Mouse (Mus musculus) neutrophil, adult 5-6 weeks (primary cell): ENCODE measurements around the gene Zcchc13. TPM values are rescaled to one million over a fixed set of nuclear protein-coding genes. Genes with fewer than 3 reads are reported as not detected.
A peak's percentile ranks its signal among the peaks of the same experiment; 100 is the strongest.

ENCODE experiments used
- ATAC-seq: fragments of 151-379, 151-347 bp; 2 replicates; pipeline ENCODE4 v1.8.0; 2017; ENCODE audit warnings: mild to moderate bottlenecking, moderate TSS enrichment; ENCODE audit not compliant: insufficient number of reproducible peaks, poor library complexity, low FRiP score, severe bottlenecking; ENCODE audit errors: extremely low read depth
- total RNA-seq: library from RNA; stranded (forward); fragments of 200-1000 nt; gene quantifications from 2 replicates; pipeline ENCODE4 v1.2.3, GENCODE M21; 2017

Zcchc13 gene
- not detected in 2 replicates for total RNA-seq

GRCm38 (mm10) chrX:103630303-103630702 is at the start of gene Zcchc13:
Gene Zcchc13 (plus strand): TSS chrX:103630586.
- ATAC-seq: no peak

- ATAC-seq: no peak
Observed at GRCm38 (mm10) chrX:103584262-103584661, 46.1 kb upstream of the Zcchc13 start.

GRCm38 (mm10) chrX:103592056-103592455 is 38.3 kb upstream of the Zcchc13 start:
- ATAC-seq: no peak

DNA sequence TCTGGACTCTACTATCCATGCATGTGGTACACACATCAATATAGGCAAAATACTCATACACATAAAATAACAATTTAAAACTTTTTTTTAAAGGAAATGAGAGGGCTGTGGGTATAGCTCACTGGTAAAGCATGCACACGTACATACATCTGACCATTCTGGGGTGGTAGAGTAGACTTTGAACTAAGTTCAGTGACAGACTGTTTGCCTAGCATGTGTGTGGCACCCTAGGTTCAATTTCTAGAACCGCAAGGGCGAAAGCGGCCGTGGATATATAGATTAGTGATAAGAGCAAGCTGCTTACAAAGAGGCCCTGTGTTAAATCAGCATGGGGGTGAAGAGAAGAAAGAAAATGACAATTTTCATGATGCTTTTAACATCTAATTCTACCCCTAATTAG is 27.8 kb upstream of the Zcchc13 start:
- ATAC-seq: no peak

GRCm38 (mm10) chrX:103604211-103604610 is 26.2 kb upstream of the Zcchc13 start:
- ATAC-seq: no peak

- ATAC-seq: no peak
Observed at GRCm38 (mm10) chrX:103605473-103605872, 24.9 kb upstream of the Zcchc13 start.

- ATAC-seq: no peak
Observed at GRCm38 (mm10) chrX:103610401-103610800, 20.0 kb upstream of the Zcchc13 start.

- no peak for ATAC-seq
Observed at GRCm38 (mm10) chrX:103611462-103611861, 18.9 kb upstream of the Zcchc13 start.

DNA sequence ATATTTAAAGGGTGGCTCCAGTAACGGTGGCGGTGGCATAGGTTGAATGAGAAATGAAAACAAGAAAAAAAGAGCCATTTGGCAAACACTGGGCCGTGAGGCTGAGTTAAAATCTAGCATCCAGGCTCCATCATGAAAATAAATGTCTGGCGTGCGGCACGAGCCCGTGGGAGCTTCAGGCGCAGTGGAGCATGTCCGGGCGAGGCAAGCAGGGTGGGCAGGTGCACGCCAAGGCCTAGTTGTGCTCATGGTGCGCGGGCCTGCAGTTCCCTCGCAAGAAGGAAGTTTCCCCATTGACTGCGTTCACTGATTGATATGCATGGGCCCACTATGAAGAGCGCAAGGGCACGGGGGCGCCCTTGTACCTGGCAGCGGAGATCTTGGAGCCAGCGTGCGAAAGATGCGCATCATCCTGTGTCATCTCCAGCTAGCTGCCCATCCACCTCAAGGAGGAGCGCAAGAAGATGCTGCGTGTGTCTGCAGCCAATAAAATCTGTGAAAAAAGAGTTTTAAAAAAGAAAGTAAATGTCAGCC is 15.6 kb upstream of the Zcchc13 start:
- ATAC-seq: no peak

- no peak for ATAC-seq
Observed at GRCm38 (mm10) chrX:103615453-103615852, 14.9 kb upstream of the Zcchc13 start.

DNA sequence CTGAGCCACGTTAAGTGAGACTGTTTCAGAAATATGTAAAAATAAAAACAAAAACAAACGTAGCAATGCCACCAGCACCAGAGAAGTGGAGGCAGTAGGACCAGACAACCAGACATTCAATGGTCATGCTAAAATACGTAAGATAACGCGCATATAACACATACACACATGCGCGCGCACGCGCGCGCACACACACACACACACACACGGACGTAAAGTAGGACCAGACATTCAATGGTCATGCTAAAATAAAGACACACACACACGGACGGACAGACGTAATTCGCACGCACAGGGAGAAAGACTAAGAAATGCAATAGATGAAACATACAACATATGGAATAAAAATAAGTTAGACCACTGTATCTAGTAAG is 14.2 kb upstream of the Zcchc13 start:
- no peak for ATAC-seq

- ATAC-seq: peak; percentile 95
Observed at GRCm38 (mm10) chrX:103616536-103617404, 13.6 kb upstream of the Zcchc13 start.

DNA sequence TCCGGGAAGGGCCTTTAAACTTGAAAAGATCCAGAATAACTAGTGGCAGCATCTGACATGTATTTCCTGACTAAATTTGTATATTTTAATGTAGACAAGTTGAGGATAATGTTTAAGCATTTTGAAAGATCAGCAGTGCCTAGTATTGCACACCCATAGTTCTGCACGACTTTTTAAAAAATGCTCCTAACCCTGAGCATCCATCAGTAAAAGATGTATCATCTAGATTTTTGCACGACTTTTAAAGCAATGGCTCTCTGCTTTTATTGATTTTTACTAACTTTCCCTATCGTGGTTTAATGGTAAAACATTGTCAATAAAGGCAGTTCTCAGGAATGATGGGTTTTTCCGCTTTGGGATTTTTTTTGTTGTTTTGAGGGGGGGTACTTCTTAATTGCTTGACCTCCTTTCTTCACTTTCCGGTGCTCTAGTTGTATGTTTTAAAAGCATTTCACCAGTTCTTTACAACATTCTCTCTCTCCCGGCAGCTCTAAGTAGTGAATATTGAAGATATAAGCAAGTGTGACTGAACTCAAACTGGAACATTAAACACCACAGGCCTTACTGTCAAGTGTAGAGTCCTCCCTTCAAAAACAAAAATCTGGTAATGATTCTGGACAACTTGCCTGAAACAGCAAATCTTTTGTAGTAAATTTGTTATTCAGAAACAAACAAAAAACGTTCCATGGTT is 12.8 kb upstream of the Zcchc13 start:
- no peak for ATAC-seq

GRCm38 (mm10) chrX:103621799-103622198 is 8.6 kb upstream of the Zcchc13 start:
- ATAC-seq: no peak

DNA sequence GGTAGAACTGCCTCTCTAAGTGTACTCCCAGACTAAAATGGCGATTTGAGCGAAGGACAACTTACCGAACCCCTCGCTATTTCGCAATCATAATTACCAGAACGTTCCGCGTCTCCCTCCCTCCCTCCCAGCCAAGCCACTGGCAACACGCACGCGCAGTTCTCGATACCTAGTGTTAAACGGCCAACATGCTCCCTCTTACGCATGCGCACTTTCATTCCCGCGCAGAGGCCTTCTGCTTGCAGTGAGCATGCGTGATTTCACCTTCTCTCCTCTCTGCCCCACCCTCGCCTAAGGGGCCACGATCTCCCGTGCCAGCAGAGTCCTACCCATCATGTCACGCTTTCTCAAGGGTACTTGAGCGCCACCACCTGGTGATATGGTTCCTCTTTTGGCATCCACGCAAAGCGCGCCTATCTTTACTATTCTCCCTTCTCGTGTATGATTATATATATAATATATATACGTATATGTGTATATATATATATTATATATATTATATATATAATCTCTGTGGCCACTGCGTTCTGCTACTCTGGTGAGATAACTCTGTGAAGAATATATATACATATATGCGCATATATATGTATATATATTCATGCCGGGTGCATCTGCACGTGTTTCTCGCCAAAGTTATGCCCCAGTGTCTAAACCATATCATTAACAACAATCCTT is 8.0 kb upstream of the Zcchc13 start:
- peak; percentile 99 for ATAC-seq

DNA sequence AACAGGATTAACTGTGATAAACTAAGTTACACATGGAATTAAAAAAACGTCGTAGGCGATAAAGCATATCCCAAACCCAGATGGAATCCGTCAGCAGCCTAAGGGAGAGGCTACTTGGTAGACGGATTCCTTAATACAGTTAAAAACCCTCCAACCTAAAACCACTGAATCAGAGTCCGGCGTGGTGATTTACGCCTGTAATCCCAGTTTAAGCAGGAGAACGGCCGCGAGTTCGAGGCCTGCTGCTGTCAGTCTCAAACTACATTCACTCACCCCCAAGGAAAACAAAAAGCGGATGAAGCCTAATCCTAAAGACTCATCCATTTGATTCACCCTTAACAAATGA is 7.5 kb upstream of the Zcchc13 start:
- ATAC-seq: no peak

GRCm38 (mm10) chrX:103623411-103623845 is 7.0 kb upstream of the Zcchc13 start:
- ATAC-seq: 0 out of 2 replicates have a peak, but pooled peaks have one; percentile 13

DNA sequence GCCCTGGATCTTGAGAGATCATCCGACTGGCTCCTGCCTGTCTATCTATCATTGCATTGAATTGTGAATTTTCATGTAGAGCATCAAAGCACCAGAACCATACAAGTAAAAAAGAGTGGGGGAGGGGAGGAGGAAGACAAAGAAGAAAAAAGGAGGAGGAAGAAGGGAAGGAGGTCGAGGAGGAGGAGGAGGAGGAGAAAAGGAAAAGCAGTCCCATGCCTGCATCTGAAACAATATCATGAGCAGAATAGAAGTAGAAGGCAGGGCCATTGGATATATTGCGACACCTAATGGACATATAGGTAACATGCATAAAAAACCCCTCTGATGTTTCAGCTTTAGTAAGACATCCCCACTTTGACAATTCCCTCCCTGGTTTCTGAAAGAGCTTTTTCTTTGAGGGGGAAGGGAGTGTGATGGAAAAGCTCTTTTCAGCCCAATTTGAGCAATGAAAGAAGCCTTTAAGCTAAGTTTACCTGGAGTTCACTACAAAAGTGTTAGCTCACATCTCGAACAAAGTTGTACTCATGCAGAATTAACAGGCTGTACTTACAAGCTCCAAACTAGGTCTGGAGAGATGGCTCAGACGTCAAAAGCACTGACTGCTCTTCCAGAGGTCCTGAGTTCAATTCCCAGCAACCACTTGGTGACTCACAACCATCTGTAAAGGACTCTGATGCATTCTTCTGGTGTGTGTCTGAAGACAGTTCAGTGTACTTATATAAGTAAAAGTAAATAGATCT is 5.8 kb upstream of the Zcchc13 start:
- peak; percentile 20; the same call in 1 of the 2 replicates for ATAC-seq

- no peak for ATAC-seq
Observed at GRCm38 (mm10) chrX:103628890-103629289, 1.5 kb upstream of the Zcchc13 start.
